Comparison of ENCODE assay signal across 15 mouse cellular contexts in genomic region chr12:117486118-117487057, GRCm38 (mm10). TPM values are rescaled to one million over a fixed set of nuclear protein-coding genes. Genes with fewer than 3 reads are reported as not detected.
A peak's percentile ranks its signal among the peaks of the same experiment; 100 is the strongest.
DNase-seq lines count a peak whose midpoint lies in the region; ATAC-seq and TF ChIP-seq lines count a peak whose summit lies in the region.
"Had no signal": no experiment of that assay in that cellular context is flagged by ENCODE, and none has a peak within 500 bp of the region (broad histone marks: within the 10 kb centered on the region; RNA-seq: fewer than 3 reads in every experiment).

No protein-coding gene starts in this region.

- H3K4me3 ChIP-seq in forebrain, embryonic 15.5 days = no peak overlapping the region
- no peak overlapping the region for H3K4me3 ChIP-seq in forebrain, embryonic 11.5 days (ENCODE audit: low read depth, low read length)
- H3K4me3 ChIP-seq in embryonic facial prominence, embryonic 14.5 days (ENCODE audit: low read depth, low read length) = no peak overlapping the region
- H3K4me3 ChIP-seq in kidney, postnatal 0 days (replicated peaks; ENCODE audit: low read depth, low read length) = no peak overlapping the region
- H3K4me3 ChIP-seq in lung, postnatal 0 days (ENCODE audit: low read depth, low read length) = no peak overlapping the region
- H3K4me3 ChIP-seq: erythroblast, embryonic 14.5 days; lung, embryonic 15.5 days; megakaryocyte, embryonic 14.5 days; myocyte had no signal

- CTCF ChIA-PET in Patski (lab: Charles Lee) = interaction anchor here (1.4 kb wide), 1 partner anchor 98 kb away, joined by 3 read pairs; no protein-coding TSS in a partner anchor

- 41% methylated on average over 4 of the region's 4 CpGs for WGBS in forebrain, embryonic 15.5 days
- WGBS in forebrain, embryonic 11.5 days = 83% methylated on average over 4 of the region's 4 CpGs
- WGBS in embryonic facial prominence, embryonic 14.5 days = 45% methylated on average over 4 of the region's 4 CpGs
- WGBS in kidney, postnatal 0 days = 43% methylated on average over 4 of the region's 4 CpGs
- 64% methylated on average over 4 of the region's 4 CpGs for WGBS in lung, postnatal 0 days

- in situ Hi-C loops in Patski (cut with MboI; ENCODE audit: low pct_unique_long_range_greater_than_20kb) = loop anchor here (5.0 kb wide), 1 partner anchor 54 kb away; no protein-coding TSS in a partner anchor

- no peaks in the 10 kb centered on the region for H3K9me3 ChIP-seq in forebrain, embryonic 15.5 days
- no peaks in the 10 kb centered on the region for H3K9me3 ChIP-seq in forebrain, embryonic 11.5 days (ENCODE audit: control insufficient read depth, low read length)
- no peaks in the 10 kb centered on the region for H3K9me3 ChIP-seq in embryonic facial prominence, embryonic 14.5 days (ENCODE audit: control insufficient read depth, low read length)
- H3K9me3 ChIP-seq in kidney, postnatal 0 days (replicated peaks; ENCODE audit: low read length) = no peaks in the 10 kb centered on the region
- no peaks in the 10 kb centered on the region for H3K9me3 ChIP-seq in lung, postnatal 0 days (ENCODE audit: low read length)
- H3K9me3 ChIP-seq: lung, embryonic 15.5 days; megakaryocyte, embryonic 14.5 days had no signal

- no peaks in the 10 kb centered on the region for H3K36me3 ChIP-seq in forebrain, embryonic 15.5 days
- no peaks in the 10 kb centered on the region for H3K36me3 ChIP-seq in forebrain, embryonic 11.5 days (ENCODE audit: control insufficient read depth, insufficient read depth, low read length)
- no peaks in the 10 kb centered on the region for H3K36me3 ChIP-seq in embryonic facial prominence, embryonic 14.5 days (ENCODE audit: control insufficient read depth, insufficient read depth, low read length)
- H3K36me3 ChIP-seq in kidney, postnatal 0 days (ENCODE audit: insufficient read depth, low read length) = no peaks in the 10 kb centered on the region
- H3K36me3 ChIP-seq in lung, postnatal 0 days (ENCODE audit: insufficient read depth, low read length) = no peaks in the 10 kb centered on the region
- H3K36me3 ChIP-seq: lung, embryonic 15.5 days had no signal

- no peaks in the 10 kb centered on the region for H3K4me1 ChIP-seq in forebrain, embryonic 15.5 days
- H3K4me1 ChIP-seq in forebrain, embryonic 11.5 days (replicated peaks; ENCODE audit: control insufficient read depth, insufficient read depth, low read length) = no peaks in the 10 kb centered on the region
- peaks cover 11% of the 10 kb centered on the region; the same call in 1 of the 2 replicates for H3K4me1 ChIP-seq in embryonic facial prominence, embryonic 14.5 days (ENCODE audit: control insufficient read depth, insufficient read depth, low read length)
- H3K4me1 ChIP-seq in kidney, postnatal 0 days (replicated peaks; ENCODE audit: insufficient read depth, low read length) = peaks cover 9% of the 10 kb centered on the region; the same call in 1 of the 2 replicates
- no peaks in the 10 kb centered on the region for H3K4me1 ChIP-seq in lung, postnatal 0 days (ENCODE audit: insufficient read depth, low read depth, low read length)
- H3K4me1 ChIP-seq: megakaryocyte, embryonic 14.5 days had no signal

- no peaks in the 10 kb centered on the region for H3K27me3 ChIP-seq in forebrain, embryonic 15.5 days
- H3K27me3 ChIP-seq in forebrain, embryonic 11.5 days (ENCODE audit: control insufficient read depth, insufficient read depth, low read length) = no peaks in the 10 kb centered on the region
- H3K27me3 ChIP-seq in Patski = no peaks in the 10 kb centered on the region
- no peaks in the 10 kb centered on the region for H3K27me3 ChIP-seq in embryonic facial prominence, embryonic 14.5 days (replicated peaks; ENCODE audit: control insufficient read depth, insufficient read depth, low read length)
- H3K27me3 ChIP-seq in kidney, postnatal 0 days (ENCODE audit: insufficient read depth, low read length) = no peaks in the 10 kb centered on the region
- no peaks in the 10 kb centered on the region for H3K27me3 ChIP-seq in lung, postnatal 0 days (replicated peaks; ENCODE audit: insufficient read depth, low read length)
- H3K27me3 ChIP-seq: lung, embryonic 15.5 days; megakaryocyte, embryonic 14.5 days had no signal

- H3K9ac ChIP-seq in forebrain, embryonic 15.5 days (replicated peaks) = no peak overlapping the region
- H3K9ac ChIP-seq in forebrain, embryonic 11.5 days (ENCODE audit: low read length) = no peak overlapping the region
- no peak overlapping the region for H3K9ac ChIP-seq in embryonic facial prominence, embryonic 14.5 days (ENCODE audit: low read depth, low read length)
- no peak overlapping the region for H3K9ac ChIP-seq in kidney, postnatal 0 days (ENCODE audit: low read depth, low read length)
- H3K9ac ChIP-seq in lung, postnatal 0 days (replicated peaks; ENCODE audit: low read depth) = no peak overlapping the region
- H3K9ac ChIP-seq: lung, embryonic 15.5 days had no signal

- intact Hi-C loops in left cerebral cortex, postnatal 14 days (cut with DNase I) = no loop called here

- TF ChIP-seq EP300 in lung, postnatal 0 days (IDR thresholded peaks at IDR 0.05) = no peak

- POLR2A ChIA-PET in Patski (lab: Charles Lee) = no interaction called here

- no peak overlapping the region for H3K4me2 ChIP-seq in forebrain, embryonic 15.5 days (replicated peaks)
- no peak overlapping the region for H3K4me2 ChIP-seq in forebrain, embryonic 11.5 days (ENCODE audit: low read depth, low read length, severe bottlenecking)
- no peak overlapping the region for H3K4me2 ChIP-seq in embryonic facial prominence, embryonic 14.5 days (ENCODE audit: low read depth, low read length)
- H3K4me2 ChIP-seq in kidney, postnatal 0 days (ENCODE audit: low read length) = no peak overlapping the region
- H3K4me2 ChIP-seq in lung, postnatal 0 days (replicated peaks; ENCODE audit: low read depth, low read length) = no peak overlapping the region
- H3K4me2 ChIP-seq: lung, embryonic 15.5 days had no signal

- H3K27ac ChIP-seq in forebrain, embryonic 15.5 days (replicated peaks) = no peak overlapping the region
- H3K27ac ChIP-seq in forebrain, embryonic 11.5 days (ENCODE audit: low read depth, low read length) = no peak overlapping the region
- no peak overlapping the region for H3K27ac ChIP-seq in embryonic facial prominence, embryonic 14.5 days (replicated peaks; ENCODE audit: low read depth, low read length)
- H3K27ac ChIP-seq in kidney, postnatal 0 days = no peak overlapping the region
- no peak overlapping the region for H3K27ac ChIP-seq in lung, postnatal 0 days (ENCODE audit: low read length)
- H3K27ac ChIP-seq: lung, embryonic 15.5 days had no signal

- ATAC-seq in forebrain, embryonic 15.5 days (replicated peaks) = 0 out of 2 replicates have a peak, but pooled peaks have one; percentile 35
- no peak for ATAC-seq in forebrain, embryonic 11.5 days (replicated peaks; ENCODE audit: low FRiP score)
- peak; percentile 78 for ATAC-seq in Patski
- ATAC-seq in embryonic facial prominence, embryonic 14.5 days (ENCODE audit: low read depth) = peak; percentile 85
- peak; percentile 76 for ATAC-seq in kidney, postnatal 0 days (replicated peaks; ENCODE audit: low FRiP score, low read depth)
- ATAC-seq in lung, postnatal 0 days = no peak
- ATAC-seq: activated CD4-positive, CD25-positive, alpha-beta regulatory T cell, adult 4 months had no signal

- DNase-seq in forebrain, embryonic 11.5 days (ENCODE audit: low spot score) = no peak
- DNase-seq in Patski (ENCODE audit: low read depth, low spot score) = peak; percentile 49
- DNase-seq in embryonic facial prominence, embryonic 14.5 days (ENCODE audit: low spot score) = peak; percentile 84
- peak; percentile 82 for DNase-seq in kidney, postnatal 0 days (ENCODE audit: low spot score)
- no peak for DNase-seq in right cerebral cortex, postnatal 14 days
- no peak for DNase-seq in left cerebral cortex, postnatal 14 days (ENCODE audit: low spot score in 2 of 2)
- DNase-seq in lung, postnatal 0 days (ENCODE audit: low spot score) = no peak
- DNase-seq: cerebellum, adult 9-10 months; heart, postnatal 14 days had no signal

- TF ChIP-seq CTCF in Patski (IDR thresholded peaks at IDR 0.05) = no peak
- no peak for TF ChIP-seq CTCF in kidney, postnatal 0 days (IDR thresholded peaks at IDR 0.05; ENCODE audit: low read depth)
- TF ChIP-seq CTCF in lung, postnatal 0 days (IDR thresholded peaks at IDR 0.05) = no peak

RNA-seq across cellular contexts. Expression of gene Rapgef5, which starts 29.9 kb away (rescaled TPM):
- 30.5 and 31.0 TPM in 2 replicates for polyA plus RNA-seq in forebrain, embryonic 15.5 days (2015; fragmentation: Nextera tagmentation; extraction: Ambion mirVana)
- polyA plus RNA-seq in forebrain, embryonic 11.5 days (2014; fragmentation: Nextera tagmentation; extraction: Ambion mirVana) = 7.9 and 8.3 TPM in 2 replicates
- polyA plus RNA-seq in Patski (2021) = 2.1 TPM
- 11.7 and 12.4 TPM in 2 replicates for polyA plus RNA-seq in embryonic facial prominence, embryonic 14.5 days (2014; fragmentation: Nextera tagmentation; extraction: Ambion mirVana)
- 13.8 and 14.9 TPM in 2 replicates for polyA plus RNA-seq in kidney, postnatal 0 days (2015; fragmentation: Nextera tagmentation; extraction: Ambion mirVana)
- 100 to 1,000 TPM; 129 to 141 TPM for total RNA-seq in left cerebral cortex, postnatal 14 days (2021)
- 47.4 and 52.1 TPM in 2 replicates for polyA plus RNA-seq in lung, postnatal 0 days (2015; fragmentation: Nextera tagmentation; extraction: Ambion mirVana)

Comparison
In these comparisons a context has a peak if more than half of its experiments do, and no peak if none do; other contexts are left out.
1. ATAC-seq: peak in forebrain, embryonic 15.5 days (single experiment), Patski (single experiment), embryonic facial prominence, embryonic 14.5 days (single experiment) and kidney, postnatal 0 days (single experiment); none in forebrain, embryonic 11.5 days (single experiment) and lung, postnatal 0 days (single experiment).
2. DNase-seq: peak in Patski (single experiment), embryonic facial prominence, embryonic 14.5 days (single experiment) and kidney, postnatal 0 days (single experiment); none in forebrain, embryonic 11.5 days (single experiment), right cerebral cortex, postnatal 14 days (single experiment), left cerebral cortex, postnatal 14 days (0 of 2) and lung, postnatal 0 days (single experiment).